Mouse (Mus musculus): ENCODE results near the gene Tcl1b2.
"Not testable (repeated sequence)": the region's sequence is repeated elsewhere in the genome, so short reads cannot be mapped to it uniquely, and the experiment has no call there.

DNA sequence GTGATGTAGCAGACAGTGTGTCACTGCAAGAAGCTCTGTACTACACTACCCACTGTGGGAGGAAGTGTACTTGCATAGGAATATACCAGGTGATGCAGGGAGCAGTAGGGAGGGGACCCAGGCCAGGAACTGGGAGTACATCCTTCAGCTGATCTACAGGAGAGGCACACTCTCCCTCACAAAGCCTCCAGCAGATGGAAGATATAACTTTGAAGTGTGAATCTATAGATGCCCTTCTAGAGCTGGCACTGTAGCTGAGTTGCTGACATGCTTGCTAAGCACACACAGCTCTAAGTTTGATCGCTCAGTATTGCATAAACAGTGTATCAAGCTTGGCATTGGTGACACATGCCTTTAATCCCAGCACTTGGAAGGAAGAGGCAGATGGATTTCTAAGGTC, 8.1 kb upstream of the Tcl1b2 start:
- not testable (repeated sequence) for TF ChIP-seq CTCF, POLR2A (IDR thresholded peaks at IDR 0.05; ENCODE audit: insufficient read depth, low read depth, low read length)

Data from olfactory bulb, adult 2 months (tissue).